Mouse (Mus musculus) erythroblast, embryonic 14.5 days (primary cell): ENCODE results near the gene Flt4.

Source experiments
- GATA1 ChIP-seq: IDR thresholded peaks from 2 replicates; pipeline ENCODE4 v1.6.1; 2012; ENCODE audit warnings: low read length, inconsistent platforms, mixed read lengths
- TAL1 ChIP-seq: IDR thresholded peaks from 3 replicates; pipeline ENCODE4 v1.6.1; 2012; ENCODE audit warnings: low read length, inconsistent platforms, mixed read lengths

GRCm38 (mm10) chr11:49696472-49696871, 87.4 kb downstream of the Flt4 start:
- no peak for TF ChIP-seq GATA1
- TF ChIP-seq TAL1, result no peak
